Mouse (Mus musculus) thymus, adult 2 months (tissue): Measurements from ENCODE around the gene Heatr3. TPM values are rescaled to one million over a fixed set of nuclear protein-coding genes. Genes with fewer than 3 reads are reported as not detected.

Source experiments
- DNase-seq: peaks from one replicate; pipeline ENCODE4 v3.0.0; 2021
- H3K27ac ChIP-seq: fragments of 200-500 bp; 2 replicates; pipeline ENCODE4 v1.5.1; 2012; ENCODE audit warnings: low read length, control low read depth; ENCODE audit not compliant: control insufficient read depth, insufficient read depth
- H3K27me3 ChIP-seq: fragments of 200-500 bp; 2 replicates; pipeline ENCODE4 v1.6.1; 2012; ENCODE audit warnings: mild to moderate bottlenecking, low read length, moderate library complexity, mixed read lengths; ENCODE audit not compliant: control insufficient read depth, insufficient read depth
- H3K36me3 ChIP-seq: fragments of 200-500 bp; 2 replicates; pipeline ENCODE4 v1.6.1; 2012; ENCODE audit warnings: mild to moderate bottlenecking, low read length, moderate library complexity; ENCODE audit not compliant: control insufficient read depth, insufficient read depth
- H3K4me1 ChIP-seq: fragments of 200-500 bp; replicated peaks from 2 replicates; pipeline ENCODE4 v1.6.1; 2012; ENCODE audit warnings: low read length; ENCODE audit not compliant: control insufficient read depth, insufficient read depth
- H3K4me3 ChIP-seq: fragments of 200-500 bp; 2 replicates; pipeline ENCODE4 v1.5.1; 2012; ENCODE audit warnings: mild to moderate bottlenecking, low read length, control low read depth, moderate library complexity; ENCODE audit not compliant: control insufficient read depth, insufficient read depth
- CTCF ChIP-seq: fragments of 200-500 bp; IDR thresholded peaks from 2 replicates; pipeline ENCODE4 v1.5.1; 2012; ENCODE audit warnings: mild to moderate bottlenecking, control low read depth, low read length, moderate library complexity, borderline replicate concordance; ENCODE audit not compliant: control insufficient read depth, poor library complexity, insufficient read depth; ENCODE audit errors: extremely low read depth
- POLR2A ChIP-seq: fragments of 200-500 bp; IDR thresholded peaks from 2 replicates; pipeline ENCODE4 v1.6.1; 2012; ENCODE audit warnings: mild to moderate bottlenecking, low read length, control low read depth, moderate library complexity; ENCODE audit not compliant: control insufficient read depth, poor library complexity, insufficient read depth; ENCODE audit errors: extremely low read depth
- WGBS: fragments of 180-500 bp; shearing (Covaris S2); methylation state at CpG from one replicate; pipeline ENCODE4 v1.1.7; 2018; 5-methylcytosine and 5-hydroxymethylcytosine counted together
- polyA plus RNA-seq: library from polyadenylated mRNA; depleted of rRNA; stranded (reverse); fragments of >200 nt; gene quantifications from 2 replicates; pipeline ENCODE4 v1.2.3, GENCODE M21; 2012

The Heatr3 gene
- polyA plus RNA-seq, 1 experiment = 17.7 TPM

- no peaks in the 10 kb centered on the region for H3K27me3 ChIP-seq
- H3K36me3 ChIP-seq = peaks cover 12% of the 10 kb centered on the region; the same call in 1 of the 2 replicates
- TF ChIP-seq CTCF = no peak
- no peak for TF ChIP-seq POLR2A
- WGBS = 89% methylated on average over 5 of the region's 5 CpGs
- 0 out of 2 replicates have a peak, but pooled peaks cover 2% of the 10 kb centered on the region for H3K4me1 ChIP-seq
- H3K27ac ChIP-seq = no peak overlapping the region
- DNase-seq = no peak
- H3K4me3 ChIP-seq = no peak overlapping the region
These were observed 6.4 kb downstream of the Heatr3 start for GRCm38 (mm10) chr8:88144041-88144440.

GRCm38 (mm10) chr8:88150910-88151371 is 13.3 kb downstream of the Heatr3 start:
- no peak for TF ChIP-seq CTCF
- no peak for TF ChIP-seq POLR2A
- Histone ChIP-seq H3K36me3 (peaks cover 24% of the 10 kb centered on the region), H3K27ac (no peak overlapping the region), H3K4me3 (no peak overlapping the region), H3K27me3 (no peaks in the 10 kb centered on the region), H3K4me1 (no peaks in the 10 kb centered on the region)
- no peak for DNase-seq
- 96% methylated on average over 6 of the region's 6 CpGs for WGBS

- 93% methylated on average over 10 of the region's 10 CpGs for WGBS
- TF ChIP-seq POLR2A (no peak), CTCF (no peak)
- no peaks in the 10 kb centered on the region for H3K27me3 ChIP-seq
- no peak overlapping the region for H3K4me3 ChIP-seq
- no peaks in the 10 kb centered on the region for H3K4me1 ChIP-seq
- H3K36me3 ChIP-seq = peaks cover 27% of the 10 kb centered on the region
- H3K27ac ChIP-seq = no peak overlapping the region
- DNase-seq = no peak
These were observed 22.8 kb downstream of the Heatr3 start for GRCm38 (mm10) chr8:88160237-88160995.

- Histone ChIP-seq H3K4me3 (no peak overlapping the region), H3K27ac (no peak overlapping the region), H3K4me1 (no peaks in the 10 kb centered on the region), H3K36me3 (peaks cover 23% of the 10 kb centered on the region), H3K27me3 (no peaks in the 10 kb centered on the region)
- TF ChIP-seq POLR2A (no peak), CTCF (no peak)
- DNase-seq = peak; percentile 76
- WGBS = 85% methylated on average over 5 of the region's 5 CpGs
These were observed 23.8 kb downstream of the Heatr3 start for GRCm38 (mm10) chr8:88161439-88161838.

GRCm38 (mm10) chr8:88175264-88175663 is 37.6 kb downstream of the Heatr3 start:
- H3K4me3 ChIP-seq = no peak overlapping the region
- H3K36me3 ChIP-seq = no peaks in the 10 kb centered on the region
- 47% methylated on average over 7 of the region's 7 CpGs for WGBS
- no peak overlapping the region for H3K27ac ChIP-seq
- no peaks in the 10 kb centered on the region for H3K4me1 ChIP-seq
- no peak for DNase-seq
- H3K27me3 ChIP-seq = no peaks in the 10 kb centered on the region
- no peak for TF ChIP-seq CTCF
- no peak for TF ChIP-seq POLR2A

- WGBS = 84% methylated on average over 8 of the region's 8 CpGs
These were observed 39.6 kb downstream of the Heatr3 start for GRCm38 (mm10) chr8:88177291-88177690.

More at GRCm38 (mm10) chr8:88177291-88177690, 39.6 kb downstream of the Heatr3 start:
- Histone ChIP-seq H3K27ac (no peak overlapping the region), H3K27me3 (no peaks in the 10 kb centered on the region), H3K36me3 (no peaks in the 10 kb centered on the region), H3K4me1 (no peaks in the 10 kb centered on the region), H3K4me3 (no peak overlapping the region)
- no peak for TF ChIP-seq POLR2A
- no peak for DNase-seq
